Mouse (Mus musculus) CD8-positive naive resting alpha-beta T cell, adult 2 months (primary cell): Measurements from ENCODE around the gene Tube1.

Source experiments
- DNase-seq, 2 experiments: peaks; one replicate each; pipeline ENCODE4 v3.0.0; 2022; ENCODE audit warnings: low read depth in 2 of 2, low spot score in 2 of 2

The Tube1 gene

GRCm38 (mm10) chr10:39133462-39134310 is at the start of gene Tube1, which contains the start of gene Fam229b:
Gene Tube1, plus strand, starts transcription at chr10:39133976.
Gene Fam229b, minus strand, starts transcription at chr10:39133914.
- peak; percentile 72 to 85 for DNase-seq

GRCm38 (mm10) chr10:39096981-39097380 is 36.8 kb upstream of the Tube1 start:
- DNase-seq = no peak

- no peak for DNase-seq
Observed at GRCm38 (mm10) chr10:39098746-39099145, 35.0 kb upstream of the Tube1 start.

GRCm38 (mm10) chr10:39104803-39105449 is 28.9 kb upstream of the Tube1 start:
- DNase-seq = no peak

- DNase-seq = no peak
Observed at GRCm38 (mm10) chr10:39106413-39106812, 27.4 kb upstream of the Tube1 start.

GRCm38 (mm10) chr10:39106935-39107334 is 26.8 kb upstream of the Tube1 start:
- no peak for DNase-seq

GRCm38 (mm10) chr10:39108837-39109488 is 24.8 kb upstream of the Tube1 start:
- no peak for DNase-seq

GRCm38 (mm10) chr10:39109489-39109874 is 24.3 kb upstream of the Tube1 start:
- DNase-seq = no peak

GRCm38 (mm10) chr10:39121412-39121811 is 12.4 kb upstream of the Tube1 start:
- DNase-seq = no peak

- no peak for DNase-seq
Observed at GRCm38 (mm10) chr10:39137766-39138165, 4.0 kb downstream of the Tube1 start.

- no peak for DNase-seq
Observed at GRCm38 (mm10) chr10:39138761-39139160, 5.0 kb downstream of the Tube1 start.

GRCm38 (mm10) chr10:39140843-39141242 is 7.1 kb downstream of the Tube1 start:
- DNase-seq = no peak

- DNase-seq = no peak
Observed at GRCm38 (mm10) chr10:39141401-39141800, 7.6 kb downstream of the Tube1 start.

GRCm38 (mm10) chr10:39142216-39142615 is 8.4 kb downstream of the Tube1 start:
- no peak for DNase-seq

- no peak for DNase-seq
Observed at GRCm38 (mm10) chr10:39156719-39157118, 22.9 kb downstream of the Tube1 start.

GRCm38 (mm10) chr10:39157321-39157720 is 23.5 kb downstream of the Tube1 start:
- DNase-seq = no peak

- DNase-seq = no peak
Observed at GRCm38 (mm10) chr10:39158306-39158705, 24.5 kb downstream of the Tube1 start.

GRCm38 (mm10) chr10:39161406-39161805 is 27.6 kb downstream of the Tube1 start:
- DNase-seq = no peak

- DNase-seq = no peak
Observed at GRCm38 (mm10) chr10:39162666-39163484, 29.1 kb downstream of the Tube1 start.

GRCm38 (mm10) chr10:39163694-39164093 is 29.9 kb downstream of the Tube1 start, which contains the start of gene Ccn6:
Gene Ccn6, minus strand, starts transcription at chr10:39163794.
- DNase-seq = no peak

GRCm38 (mm10) chr10:39165632-39166115 is 31.9 kb downstream of the Tube1 start:
- no peak for DNase-seq
